Mouse (Mus musculus): ENCODE results near the gene Arvcf. TPM values are rescaled to one million over a fixed set of nuclear protein-coding genes. Genes with fewer than 3 reads are reported as not detected.

Gene Arvcf
- polyA plus RNA-seq, 1 experiment from 2014 or later = 70.2 TPM

DNA sequence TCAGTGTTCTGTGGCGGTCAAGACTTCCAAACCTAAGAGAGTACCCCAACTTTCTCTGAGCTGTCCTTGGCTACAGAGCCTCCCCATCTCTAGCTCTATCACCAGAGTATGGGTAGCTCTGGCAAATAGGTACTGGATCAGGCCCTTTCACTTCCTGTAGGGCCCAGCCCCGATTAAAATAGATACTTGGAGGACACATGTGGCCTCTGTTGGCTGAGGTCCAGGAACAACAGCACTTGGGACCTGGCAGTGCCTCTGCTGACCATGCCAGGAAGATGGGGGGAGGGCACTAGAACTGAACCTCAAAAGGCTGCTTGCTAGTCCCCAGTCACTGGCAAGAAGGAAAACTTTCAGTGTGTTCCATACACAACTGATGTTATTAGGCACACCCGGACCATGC, 14.0 kb upstream of the Arvcf start:
- no peaks in the 10 kb centered on the region for H3K27me3 ChIP-seq (ENCODE audit: control insufficient read depth, insufficient read depth, low read length)
- ATAC-seq (ENCODE audit: low FRiP score, low TSS enrichment) = no peak
- H3K36me3 ChIP-seq (ENCODE audit: control insufficient read depth, insufficient read depth, low read length) = peaks cover 13% of the 10 kb centered on the region; the same call in 1 of the 2 replicates
- WGBS = 90% methylated on average over 3 of the region's 3 CpGs
- H3K9me3 ChIP-seq (ENCODE audit: control insufficient read depth, low read length) = no peaks in the 10 kb centered on the region
- H3K4me2 ChIP-seq (ENCODE audit: low read length) = no peak overlapping the region
- no peak overlapping the region for H3K27ac ChIP-seq (replicated peaks; ENCODE audit: low read depth, low read length)
- no peak overlapping the region for H3K4me3 ChIP-seq (replicated peaks; ENCODE audit: low read depth, low read length)
- no peaks in the 10 kb centered on the region for H3K4me1 ChIP-seq (ENCODE audit: control insufficient read depth, insufficient read depth, low read length)
- no peak overlapping the region for H3K9ac ChIP-seq (replicated peaks; ENCODE audit: low read length)
- DNase-seq = no peak

DNA sequence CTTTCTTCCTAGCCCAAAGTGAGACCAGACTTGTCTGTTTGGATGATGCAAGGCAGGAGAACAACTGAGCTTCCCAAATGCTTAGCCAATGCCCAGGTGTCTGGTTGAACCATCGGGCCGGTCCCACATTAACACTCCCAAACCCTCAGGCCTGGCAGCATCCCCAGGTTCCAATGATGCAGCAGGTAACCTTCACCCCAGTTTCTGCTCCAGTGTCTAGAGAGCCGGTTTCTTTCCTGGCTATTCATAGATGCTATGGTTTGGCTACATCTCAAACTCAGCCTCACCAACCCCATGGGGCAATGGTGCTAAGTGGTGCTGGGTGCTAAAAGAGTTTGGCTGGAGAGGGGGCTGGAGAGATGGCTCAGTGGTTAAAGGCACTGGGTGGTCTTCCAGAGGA, 12.0 kb upstream of the Arvcf start:
- H3K9ac ChIP-seq (replicated peaks; ENCODE audit: low read length) = no peak overlapping the region
- H3K36me3 ChIP-seq (ENCODE audit: control insufficient read depth, insufficient read depth, low read length) = peaks cover 13% of the 10 kb centered on the region; the same call in 1 of the 2 replicates
- H3K4me3 ChIP-seq (replicated peaks; ENCODE audit: low read depth, low read length) = no peak overlapping the region
- no peak for DNase-seq
- H3K4me2 ChIP-seq (ENCODE audit: low read length) = no peak overlapping the region
- no peak for ATAC-seq (ENCODE audit: low FRiP score, low TSS enrichment)
- H3K9me3 ChIP-seq (ENCODE audit: control insufficient read depth, low read length) = no peaks in the 10 kb centered on the region
- 0 out of 2 replicates have a peak, but pooled peaks cover 4% of the 10 kb centered on the region for H3K4me1 ChIP-seq (ENCODE audit: control insufficient read depth, insufficient read depth, low read length)
- whole genome bisulfite sequencing = 91% methylated on average over 3 of the region's 3 CpGs
- no peak overlapping the region for H3K27ac ChIP-seq (replicated peaks; ENCODE audit: low read depth, low read length)
- no peaks in the 10 kb centered on the region for H3K27me3 ChIP-seq (ENCODE audit: control insufficient read depth, insufficient read depth, low read length)

GRCm38 (mm10) chr16:18337261-18337660, 10.7 kb upstream of the Arvcf start:
- Histone ChIP-seq H3K27ac (replicated peaks; ENCODE audit: low read depth, low read length) (no peak overlapping the region), H3K27me3 (ENCODE audit: control insufficient read depth, insufficient read depth, low read length) (no peaks in the 10 kb centered on the region), H3K4me2 (ENCODE audit: low read length) (no peak overlapping the region), H3K4me1 (ENCODE audit: control insufficient read depth, insufficient read depth, low read length) (peaks cover 4% of the 10 kb centered on the region; the same call in 1 of the 2 replicates), H3K36me3 (ENCODE audit: control insufficient read depth, insufficient read depth, low read length) (peaks cover 13% of the 10 kb centered on the region; the same call in 1 of the 2 replicates), H3K4me3 (replicated peaks; ENCODE audit: low read depth, low read length) (no peak overlapping the region), H3K9ac (replicated peaks; ENCODE audit: low read length) (no peak overlapping the region), H3K9me3 (ENCODE audit: control insufficient read depth, low read length) (no peaks in the 10 kb centered on the region)
- ATAC-seq (ENCODE audit: low FRiP score, low TSS enrichment) (no peak), DNase-seq (no peak)
- 96% methylated on average over 4 of the region's 4 CpGs for WGBS

- H3K27me3 ChIP-seq (ENCODE audit: control insufficient read depth, insufficient read depth, low read length) = no peaks in the 10 kb centered on the region
- ATAC-seq (ENCODE audit: low FRiP score, low TSS enrichment) = no peak
- peaks cover 5% of the 10 kb centered on the region; the same call in 1 of the 2 replicates for H3K36me3 ChIP-seq (ENCODE audit: control insufficient read depth, insufficient read depth, low read length)
- H3K4me3 ChIP-seq (replicated peaks; ENCODE audit: low read depth, low read length) = no peak overlapping the region
- peaks cover 20% of the 10 kb centered on the region for H3K4me1 ChIP-seq (ENCODE audit: control insufficient read depth, insufficient read depth, low read length)
- H3K4me2 ChIP-seq (ENCODE audit: low read length) = no peak overlapping the region
- H3K9ac ChIP-seq (replicated peaks; ENCODE audit: low read length) = no peak overlapping the region
- WGBS = 40% methylated on average over 1 of the region's 1 CpGs
- DNase-seq = no peak
- H3K27ac ChIP-seq (replicated peaks; ENCODE audit: low read depth, low read length) = no peak overlapping the region
- no peaks in the 10 kb centered on the region for H3K9me3 ChIP-seq (ENCODE audit: control insufficient read depth, low read length)
Measured at GRCm38 (mm10) chr16:18339866-18340265, 8.1 kb upstream of the Arvcf start.

GRCm38 (mm10) chr16:18341605-18342004, 6.4 kb upstream of the Arvcf start:
- Histone ChIP-seq H3K9ac (replicated peaks; ENCODE audit: low read length) (no peak overlapping the region), H3K4me3 (replicated peaks; ENCODE audit: low read depth, low read length) (no peak overlapping the region), H3K27me3 (ENCODE audit: control insufficient read depth, insufficient read depth, low read length) (no peaks in the 10 kb centered on the region), H3K27ac (replicated peaks; ENCODE audit: low read depth, low read length) (no peak overlapping the region), H3K9me3 (ENCODE audit: control insufficient read depth, low read length) (no peaks in the 10 kb centered on the region), H3K36me3 (ENCODE audit: control insufficient read depth, insufficient read depth, low read length) (peaks cover 5% of the 10 kb centered on the region; the same call in 1 of the 2 replicates), H3K4me1 (ENCODE audit: control insufficient read depth, insufficient read depth, low read length) (peaks cover 24% of the 10 kb centered on the region), H3K4me2 (ENCODE audit: low read length) (no peak overlapping the region)
- 92% methylated on average over 8 of the region's 8 CpGs for WGBS
- DNase-seq (no peak), ATAC-seq (ENCODE audit: low FRiP score, low TSS enrichment) (no peak)

- WGBS = 78% methylated on average over 2 of the region's 2 CpGs
- no peaks in the 10 kb centered on the region for H3K9me3 ChIP-seq (ENCODE audit: control insufficient read depth, low read length)
- no peak overlapping the region; the same call in 1 of the 2 replicates for H3K4me2 ChIP-seq (ENCODE audit: low read length)
- ATAC-seq (ENCODE audit: low FRiP score, low TSS enrichment) (no peak), DNase-seq (no peak)
- peaks cover 24% of the 10 kb centered on the region for H3K4me1 ChIP-seq (ENCODE audit: control insufficient read depth, insufficient read depth, low read length)
- H3K27me3 ChIP-seq (ENCODE audit: control insufficient read depth, insufficient read depth, low read length) = no peaks in the 10 kb centered on the region
- H3K27ac ChIP-seq (replicated peaks; ENCODE audit: low read depth, low read length) = no peak overlapping the region
- H3K4me3 ChIP-seq (replicated peaks; ENCODE audit: low read depth, low read length) = no peak overlapping the region
- H3K9ac ChIP-seq (replicated peaks; ENCODE audit: low read length) = no peak overlapping the region
- peaks cover 5% of the 10 kb centered on the region; the same call in 1 of the 2 replicates for H3K36me3 ChIP-seq (ENCODE audit: control insufficient read depth, insufficient read depth, low read length)
Measured at GRCm38 (mm10) chr16:18342076-18342475, 5.9 kb upstream of the Arvcf start.

DNA sequence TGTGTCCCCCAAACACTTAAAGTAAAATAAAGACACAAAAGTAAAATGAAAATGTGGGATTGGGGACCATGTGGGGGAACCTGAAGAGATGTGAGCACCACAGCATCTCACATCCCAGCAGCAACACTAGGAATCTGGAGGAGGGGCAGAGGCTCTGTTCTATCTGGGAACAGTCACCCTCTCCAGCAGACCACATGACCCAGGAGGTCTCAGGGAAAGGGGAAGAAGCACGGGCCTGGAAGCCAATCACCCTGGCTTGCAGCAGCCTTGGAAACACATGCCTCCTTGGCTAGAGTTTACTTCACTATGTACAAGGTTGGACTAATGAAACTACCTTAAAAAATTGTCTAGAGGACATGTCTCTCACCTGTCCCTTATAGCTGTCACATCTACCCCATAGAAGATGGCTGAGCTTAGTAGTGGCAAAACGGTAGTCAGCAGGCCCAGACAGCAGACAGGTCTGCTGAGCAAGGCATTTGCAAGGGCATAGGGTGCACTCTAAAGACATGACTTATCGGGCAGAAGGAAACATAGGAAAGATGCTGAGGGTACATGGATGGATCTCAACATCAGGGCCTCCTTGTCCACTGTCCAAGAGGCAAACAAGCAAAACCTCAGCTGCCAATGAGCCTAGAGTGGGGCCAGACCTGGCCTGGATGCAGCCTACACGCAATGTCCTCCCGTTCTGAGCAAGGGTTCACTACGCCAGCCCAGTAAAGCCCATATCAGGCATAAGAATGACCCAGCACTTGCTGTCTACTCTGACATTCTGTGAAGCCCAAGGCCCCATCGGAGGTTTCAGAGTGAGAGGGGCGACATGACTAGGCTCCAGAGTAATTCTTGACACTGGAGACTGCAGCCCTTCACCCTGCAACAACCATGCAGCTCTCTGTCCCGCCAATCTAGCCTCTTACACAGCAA, 5.1 kb upstream of the Arvcf start:
- Histone ChIP-seq H3K4me3 (replicated peaks; ENCODE audit: low read depth, low read length) (peak overlapping the region; percentile 60), H3K4me2 (ENCODE audit: low read length) (peak overlapping the region; percentile 76), H3K27ac (replicated peaks; ENCODE audit: low read depth, low read length) (peak overlapping the region; percentile 53), H3K4me1 (ENCODE audit: control insufficient read depth, insufficient read depth, low read length) (peaks cover 24% of the 10 kb centered on the region), H3K9me3 (ENCODE audit: control insufficient read depth, low read length) (no peaks in the 10 kb centered on the region), H3K36me3 (ENCODE audit: control insufficient read depth, insufficient read depth, low read length) (peaks cover 5% of the 10 kb centered on the region; the same call in 1 of the 2 replicates), H3K27me3 (ENCODE audit: control insufficient read depth, insufficient read depth, low read length) (no peaks in the 10 kb centered on the region), H3K9ac (replicated peaks; ENCODE audit: low read length) (peak overlapping the region; percentile 67)
- whole genome bisulfite sequencing = 42% methylated on average over 9 of the region's 9 CpGs
- ATAC-seq (ENCODE audit: low FRiP score, low TSS enrichment) = no peak
- no peak for DNase-seq

GRCm38 (mm10) chr16:18343778-18344177, 4.2 kb upstream of the Arvcf start:
- whole genome bisulfite sequencing = under 1% methylated on average over 38 of the region's 38 CpGs
- Histone ChIP-seq H3K27ac (replicated peaks; ENCODE audit: low read depth, low read length) (peak overlapping the region; percentile 53), H3K4me1 (ENCODE audit: control insufficient read depth, insufficient read depth, low read length) (peaks cover 24% of the 10 kb centered on the region), H3K36me3 (ENCODE audit: control insufficient read depth, insufficient read depth, low read length) (no peaks in the 10 kb centered on the region), H3K4me2 (ENCODE audit: low read length) (peak overlapping the region; percentile 76), H3K9me3 (ENCODE audit: control insufficient read depth, low read length) (no peaks in the 10 kb centered on the region), H3K9ac (replicated peaks; ENCODE audit: low read length) (peak overlapping the region; percentile 67), H3K4me3 (replicated peaks; ENCODE audit: low read depth, low read length) (peak overlapping the region; percentile 60), H3K27me3 (ENCODE audit: control insufficient read depth, insufficient read depth, low read length) (no peaks in the 10 kb centered on the region)
- peak; percentile 98 for DNase-seq
- peak; percentile 90 for ATAC-seq (ENCODE audit: low FRiP score, low TSS enrichment)

Data from midbrain, embryonic 14.5 days (tissue).